In genomic region chr8:108781192-108781591, GRCm38 (mm10) we compare ENCODE assay signal across 13 mouse cellular contexts.
DNase-seq lines count a peak whose midpoint lies in the region; ATAC-seq and TF ChIP-seq lines count a peak whose summit lies in the region.
"Had no signal": no experiment of that assay in that cellular context is flagged by ENCODE, and none has a peak within 500 bp of the region (broad histone marks: within the 10 kb centered on the region; RNA-seq: fewer than 3 reads in every experiment).

No protein-coding gene starts in this region.

- no peaks in the 10 kb centered on the region for H3K27me3 ChIP-seq in liver, postnatal 0 days (ENCODE audit: insufficient read depth, low read length)
- H3K27me3 ChIP-seq: limb, embryonic 13.5 days had no signal

- no peak for TF ChIP-seq CTCF in liver, postnatal 0 days (IDR thresholded peaks at IDR 0.05; ENCODE audit: low read depth)

- no peaks in the 10 kb centered on the region for H3K9me3 ChIP-seq in liver, postnatal 0 days (ENCODE audit: low read length)
- H3K9me3 ChIP-seq: embryonic facial prominence, embryonic 10.5 days; hindbrain, embryonic 15.5 days; limb, embryonic 13.5 days had no signal

- intact Hi-C loops in left cerebral cortex, postnatal 10 days (cut with DNase I), result no loop called here

- no peak overlapping the region for H3K9ac ChIP-seq in liver, postnatal 0 days (replicated peaks)
- H3K9ac ChIP-seq: hindbrain, embryonic 15.5 days; limb, embryonic 13.5 days had no signal

- H3K4me1 ChIP-seq in liver, postnatal 0 days (ENCODE audit: insufficient read depth), result peaks cover 8% of the 10 kb centered on the region

- no peak for TF ChIP-seq EP300 in liver, postnatal 0 days (IDR thresholded peaks at IDR 0.05; ENCODE audit: low read depth)

- WGBS in liver, postnatal 0 days (ENCODE audit: insufficient replicate concordance), result 34% methylated on average over 5 of the region's 5 CpGs

- peak; percentile 97 for ATAC-seq in granulocyte monocyte progenitor cell, adult 5-6 weeks (replicated peaks; ENCODE audit: poor library complexity, severe bottlenecking)
- peak; percentile 98 for ATAC-seq in megakaryocyte, adult 5-6 weeks (ENCODE audit: poor library complexity, severe bottlenecking)
- no peak; the same call in 1 of the 2 replicates for ATAC-seq in liver, postnatal 0 days

- no peak overlapping the region for H3K27ac ChIP-seq in liver, postnatal 0 days (ENCODE audit: low read depth)
- H3K27ac ChIP-seq: embryonic facial prominence, embryonic 10.5 days; hindbrain, embryonic 15.5 days; limb, embryonic 13.5 days had no signal

- H3K4me2 ChIP-seq in liver, postnatal 0 days (ENCODE audit: low read depth, low read length), result no peak overlapping the region
- H3K4me2 ChIP-seq: hindbrain, embryonic 15.5 days; limb, embryonic 13.5 days; midbrain, embryonic 11.5 days had no signal

- no peaks in the 10 kb centered on the region for H3K36me3 ChIP-seq in liver, postnatal 0 days (replicated peaks; ENCODE audit: insufficient read depth, low read length)
- H3K36me3 ChIP-seq: embryonic facial prominence, embryonic 10.5 days; hindbrain, embryonic 15.5 days had no signal

- peak; percentile 32 for DNase-seq in layer of hippocampus, adult 11-12 months (ENCODE audit: low spot score)
- no peak for DNase-seq in layer of hippocampus, adult 8-10 months (ENCODE audit: low spot score in 2 of 2)
- DNase-seq in MEL-GATA-1-ER (ENCODE audit: extremely low read depth, low read depth), result peak; percentile 20
- DNase-seq in liver, postnatal 0 days, result no peak
- no peak for DNase-seq in left cerebral cortex, postnatal 10 days (ENCODE audit: extremely low spot score in 1 of 2, low spot score in 2 of 2)
- DNase-seq: cerebellum, adult 8-10 months; kidney, adult 8-10 months had no signal

- no peak overlapping the region for H3K4me3 ChIP-seq in liver, postnatal 0 days (ENCODE audit: low read depth, low read length)
- H3K4me3 ChIP-seq: embryonic facial prominence, embryonic 10.5 days; hindbrain, embryonic 15.5 days; limb, embryonic 13.5 days had no signal

Comparison
In these comparisons a context has a peak if more than half of its experiments do, and no peak if none do; other contexts are left out.
1. DNase-seq: peak in layer of hippocampus, adult 11-12 months (single experiment) and MEL-GATA-1-ER (single experiment); none in layer of hippocampus, adult 8-10 months (0 of 2), liver, postnatal 0 days (single experiment) and left cerebral cortex, postnatal 10 days (0 of 2).